Mouse (Mus musculus) thymus, postnatal 36 days (tissue): ENCODE results near the gene Ccdc18.
"Not testable (repeated sequence)": the region's sequence is repeated elsewhere in the genome, so short reads cannot be mapped to it uniquely, and the experiment has no call there.

Source experiments
- DNase-seq, 2 experiments: peaks; one replicate each; pipeline ENCODE4 v3.0.0; 2022; ENCODE audit warnings: mixed read lengths in 2 of 2

The Ccdc18 gene

GRCm38 (mm10) chr5:108132441-108133243 is at the start of gene Ccdc18, which contains the start of gene Tmed5:
TSS of gene Ccdc18 (plus strand) at chr5:108132875.
TSS of gene Tmed5 (minus strand) at chr5:108132620.
- DNase-seq: peak; percentile 97 to 98

GRCm38 (mm10) chr5:108085440-108085839 is 47.2 kb upstream of the Ccdc18 start:
- no peak for DNase-seq

DNA sequence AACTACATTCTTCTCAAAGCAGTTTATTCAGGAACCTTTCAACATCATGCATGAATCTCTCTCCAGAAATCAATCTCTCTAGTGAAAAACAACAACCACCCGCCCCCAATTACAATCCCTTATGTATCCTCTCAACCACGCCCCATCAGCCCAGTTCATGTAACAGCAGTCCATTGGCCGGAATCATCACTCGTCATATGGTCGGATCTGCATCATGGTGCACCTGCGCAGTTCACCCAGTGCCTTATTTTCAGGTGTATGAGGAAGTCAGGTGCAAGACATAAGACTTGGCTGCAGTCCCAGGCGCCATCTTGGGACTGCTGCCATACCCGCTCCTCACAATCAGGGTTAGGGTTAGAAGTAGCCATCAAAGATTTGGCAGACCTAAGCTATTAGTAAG is 39.9 kb upstream of the Ccdc18 start:
- not testable (repeated sequence) for DNase-seq

DNA sequence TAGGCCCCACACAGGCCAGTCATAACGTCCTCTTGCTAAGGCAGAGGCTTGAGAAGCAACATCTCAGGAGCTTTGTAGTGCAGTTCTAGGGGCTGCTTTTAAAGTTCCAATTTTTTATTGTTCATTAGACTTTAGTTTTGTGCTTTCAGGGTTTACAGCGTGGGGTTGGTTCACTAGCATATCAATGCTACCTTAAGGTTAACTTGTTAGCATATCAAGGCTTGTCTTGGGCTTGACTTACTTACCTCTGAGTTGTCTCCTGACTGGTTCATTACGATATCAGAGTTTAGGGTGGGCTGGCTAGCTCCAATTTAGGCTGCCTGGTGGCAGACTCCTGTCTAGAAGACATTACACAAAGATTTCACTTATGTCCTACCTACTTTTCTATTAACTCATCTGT is 35.0 kb upstream of the Ccdc18 start:
- DNase-seq: no peak

DNA sequence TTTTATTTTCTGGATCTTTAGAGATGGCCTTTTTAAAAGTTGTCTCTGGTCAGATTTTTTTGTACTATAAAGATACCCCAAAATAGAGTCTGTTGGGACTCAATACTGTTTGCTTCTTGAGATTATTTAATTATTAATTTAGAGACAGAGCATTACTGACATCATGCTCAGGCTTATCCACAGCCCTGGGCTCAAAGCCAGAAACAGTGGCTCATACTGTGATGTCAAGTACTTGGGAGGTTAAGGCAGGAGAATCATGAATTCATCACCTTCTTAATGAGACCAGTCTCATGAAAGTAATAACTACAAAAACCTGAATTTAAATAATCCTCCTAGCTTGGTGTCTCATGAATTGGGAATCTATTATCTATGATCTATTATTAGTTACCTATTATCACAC is 32.5 kb upstream of the Ccdc18 start:
- DNase-seq: no peak

DNA sequence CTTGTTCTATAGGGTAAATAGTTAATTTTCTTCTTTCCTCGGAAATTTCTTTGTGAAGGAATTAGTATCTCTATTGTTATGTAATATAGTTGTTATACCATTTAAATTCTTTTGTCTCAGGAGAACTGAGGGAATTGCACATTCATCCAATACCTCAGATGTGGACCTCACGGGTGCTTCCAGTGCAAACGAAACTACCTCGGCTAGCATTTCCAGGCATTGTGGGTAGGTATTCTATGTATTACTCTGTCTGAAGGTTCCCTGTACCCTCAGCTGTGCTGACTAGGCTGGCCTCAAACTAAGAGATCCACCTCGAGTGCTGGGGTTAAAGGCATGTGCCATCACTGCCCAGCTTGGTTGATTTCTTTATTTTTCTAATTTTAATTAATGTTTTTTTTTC is 28.4 kb upstream of the Ccdc18 start:
- no peak for DNase-seq

GRCm38 (mm10) chr5:108109346-108109745 is 23.3 kb upstream of the Ccdc18 start:
- DNase-seq: no peak

DNA sequence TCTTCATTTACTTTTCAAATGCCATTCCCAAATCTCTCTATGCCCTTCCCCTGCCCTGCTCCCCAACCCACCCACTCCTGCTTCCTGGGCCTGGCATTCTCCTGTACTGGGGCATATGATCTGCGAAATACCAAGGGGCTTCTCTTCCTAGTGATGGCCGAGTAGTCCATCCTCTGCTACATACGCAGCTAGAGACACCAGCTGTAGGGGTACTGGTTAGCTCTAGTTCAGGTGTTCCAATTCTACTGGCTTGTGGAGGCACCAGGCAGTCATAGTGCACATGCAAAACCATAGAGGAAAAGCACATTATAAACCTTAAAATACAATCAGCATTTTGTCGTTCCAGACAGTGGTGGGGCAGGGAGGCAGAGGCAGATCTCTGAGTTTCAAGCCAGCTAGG is 15.0 kb upstream of the Ccdc18 start:
- DNase-seq: no peak

- no peak for DNase-seq
Observed at GRCm38 (mm10) chr5:108120221-108120900, 12.3 kb upstream of the Ccdc18 start.

DNA sequence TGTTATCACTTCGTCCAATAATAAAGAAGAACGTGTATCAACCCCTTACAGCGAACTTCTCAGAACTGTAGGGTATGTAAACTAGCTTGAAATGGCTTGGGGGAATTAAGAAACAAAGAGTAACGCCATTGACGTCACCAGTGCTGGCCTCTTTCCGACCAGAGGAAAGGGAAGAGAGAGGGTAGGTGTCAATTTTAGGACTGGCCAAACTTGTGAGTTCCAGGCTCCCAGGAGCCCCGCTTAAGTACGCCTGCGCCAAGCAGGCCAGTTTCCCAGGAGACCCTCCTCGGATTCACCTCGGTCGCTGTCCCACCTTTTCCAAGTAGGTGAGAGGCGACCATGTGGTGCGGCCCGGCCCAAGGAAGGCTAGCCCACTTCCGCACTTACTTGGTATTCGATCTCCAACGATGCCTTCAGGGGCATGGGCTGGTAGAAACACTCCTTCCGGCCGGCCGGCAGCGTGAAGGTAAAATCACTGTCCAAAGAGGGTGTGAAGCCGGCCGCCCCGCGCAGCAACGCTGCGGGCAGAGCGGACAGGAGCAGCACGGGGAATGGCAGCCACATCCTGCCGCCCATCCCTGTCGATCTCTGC is 730 bp upstream of the Ccdc18 start:
- DNase-seq: no peak

DNA sequence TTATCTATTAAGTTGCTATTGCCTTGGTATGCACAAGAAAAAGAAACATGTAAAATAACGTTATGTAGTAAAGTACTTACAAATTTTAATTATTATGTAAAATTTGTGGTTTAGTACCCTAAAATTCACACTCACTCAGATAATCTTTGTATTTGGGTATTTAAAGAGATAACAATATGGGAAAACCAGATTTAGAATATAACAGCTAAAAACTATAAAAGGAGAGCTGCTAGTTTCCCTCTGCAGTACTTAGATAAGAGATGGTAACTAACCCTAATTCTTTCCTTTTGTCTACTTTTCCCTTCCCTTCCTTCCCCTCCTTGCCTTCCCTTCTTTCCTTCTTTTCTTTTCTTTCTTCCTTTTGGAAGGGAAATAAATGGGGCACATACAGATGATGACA is 19.9 kb downstream of the Ccdc18 start:
- no peak for DNase-seq

DNA sequence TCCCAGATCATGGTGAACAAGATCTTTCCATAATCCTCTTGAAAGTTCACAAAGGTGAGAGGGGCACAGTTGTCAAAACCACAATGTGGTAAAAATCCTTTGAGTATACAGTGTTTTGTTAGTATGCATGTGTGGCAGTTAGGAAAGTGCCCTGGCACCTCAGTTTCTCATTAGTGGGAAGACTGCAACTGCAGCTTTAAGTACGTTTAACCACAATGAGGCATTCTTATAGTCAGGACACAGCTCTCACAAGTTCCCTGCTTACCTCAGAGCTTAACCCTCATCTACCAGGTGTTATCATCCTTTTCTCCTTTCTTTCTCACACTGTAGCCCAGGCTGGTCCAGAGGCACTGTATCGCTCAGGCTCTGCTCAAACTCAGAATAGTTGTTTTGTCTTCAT is 28.1 kb downstream of the Ccdc18 start:
- no peak for DNase-seq

DNA sequence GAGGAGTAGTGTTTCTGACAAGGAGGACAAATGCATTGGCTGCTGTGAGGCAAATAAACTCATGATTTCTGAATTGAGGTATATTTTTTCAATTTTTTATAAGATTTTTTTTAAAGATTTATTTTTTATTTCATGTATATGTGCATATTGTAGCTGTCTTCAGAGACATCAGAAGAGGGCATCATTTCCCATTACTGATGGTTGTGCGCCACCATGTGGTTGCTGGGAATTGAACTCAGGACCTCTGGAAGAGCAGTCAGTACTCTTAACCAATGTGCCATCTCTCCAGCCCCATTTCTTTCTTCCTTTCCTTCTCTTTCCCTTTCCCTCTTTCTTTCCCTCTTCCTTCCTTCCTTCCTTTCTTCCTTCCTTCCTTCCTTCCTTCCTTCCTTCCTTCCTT is 31.0 kb downstream of the Ccdc18 start:
- DNase-seq: peak; percentile 71 to 75

DNA sequence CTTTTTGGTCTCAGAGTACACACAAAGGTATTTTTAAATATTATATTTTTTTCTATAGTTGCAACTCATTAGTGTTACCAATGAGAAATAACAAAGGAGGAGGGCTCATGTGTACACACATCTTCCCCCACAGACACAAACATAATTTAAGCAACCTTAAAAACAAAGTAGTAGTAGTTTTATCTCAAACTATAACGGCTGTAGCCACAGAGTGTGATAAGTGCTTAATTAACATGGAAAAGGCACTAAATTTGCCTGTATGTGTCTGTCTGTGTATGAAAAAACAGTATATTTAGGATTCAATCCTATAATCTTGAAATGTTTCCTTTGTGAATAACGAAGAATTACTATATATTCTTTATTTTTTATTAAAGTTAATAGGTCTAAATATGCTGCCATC is 51.4 kb downstream of the Ccdc18 start:
- no peak for DNase-seq

DNA sequence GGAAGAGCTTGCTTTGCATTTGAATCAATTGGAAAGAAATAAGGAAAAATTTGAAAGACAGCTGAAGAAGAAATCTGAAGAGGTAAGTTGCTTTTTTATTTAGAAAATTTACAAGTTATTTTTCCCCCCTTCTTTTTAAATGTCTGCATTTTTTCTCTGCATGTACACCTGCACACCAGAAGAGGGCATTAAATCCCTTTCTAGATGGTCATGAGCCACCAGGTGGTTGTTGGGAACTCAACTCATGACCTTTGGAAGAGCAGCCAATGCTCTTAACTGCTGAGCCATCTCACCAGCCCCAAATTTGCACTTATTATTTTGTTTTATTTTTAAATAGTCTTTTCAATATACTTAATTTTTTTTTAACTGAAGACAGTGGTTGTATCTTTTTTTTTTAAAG is 56.3 kb downstream of the Ccdc18 start:
- no peak for DNase-seq

GRCm38 (mm10) chr5:108206008-108206407 is 73.3 kb downstream of the Ccdc18 start:
- DNase-seq: no peak

DNA sequence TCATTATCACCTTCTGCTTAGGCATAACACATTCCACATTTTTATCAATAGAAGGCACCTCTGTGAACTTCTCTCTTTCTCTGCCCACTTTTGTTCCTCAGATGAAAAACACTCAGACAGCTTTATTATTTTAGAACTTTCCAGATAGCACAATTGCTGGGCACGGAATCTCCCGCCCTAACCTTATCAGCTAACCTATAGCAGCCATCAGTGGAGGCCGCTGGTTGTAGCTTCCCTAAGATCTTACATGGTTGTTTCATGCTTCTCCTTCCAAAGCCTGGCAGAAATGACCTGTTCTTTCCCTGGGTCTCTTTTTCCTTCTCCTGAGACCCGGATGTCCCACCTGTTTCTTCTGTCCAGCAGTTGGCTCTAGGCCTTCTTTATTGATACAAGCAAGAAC is 78.8 kb downstream of the Ccdc18 start:
- no peak for DNase-seq

DNA sequence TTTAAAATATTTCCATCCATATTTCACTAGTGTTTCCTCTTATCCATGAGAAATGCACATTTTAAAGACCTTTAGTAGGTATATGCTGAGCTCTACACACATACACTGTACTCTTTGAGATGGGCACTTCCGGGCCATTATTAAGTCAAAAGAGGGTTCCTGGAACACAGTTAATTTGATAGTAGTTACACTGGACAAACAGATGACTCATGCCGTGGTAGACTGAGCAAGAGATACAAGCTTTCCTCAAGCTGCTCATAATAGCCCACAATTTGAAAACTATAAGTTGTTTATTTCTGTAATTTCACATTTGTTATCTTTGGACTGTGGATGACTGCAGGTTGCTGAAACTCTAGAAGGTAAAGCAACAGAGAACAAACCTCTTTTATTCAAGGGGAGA is 82.3 kb downstream of the Ccdc18 start:
- DNase-seq: no peak

DNA sequence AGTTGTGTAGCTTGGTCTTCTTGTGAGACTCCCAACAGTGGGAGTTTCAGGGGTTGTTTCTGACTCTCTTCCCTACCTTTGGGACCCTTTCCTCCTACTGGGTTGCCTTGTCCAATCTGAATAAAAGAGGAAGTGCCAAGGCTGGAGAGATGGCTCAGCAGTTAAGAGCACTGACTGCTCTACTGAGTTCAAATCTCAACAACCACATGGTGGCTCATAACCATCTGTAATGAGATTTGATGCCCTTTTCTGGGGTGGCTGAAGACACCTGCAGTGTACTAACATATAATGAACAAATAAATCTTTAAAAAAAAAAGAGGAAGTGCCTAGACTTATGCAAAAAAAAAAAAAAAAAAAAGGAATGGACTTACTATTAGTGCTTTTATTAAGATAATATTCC is 91.4 kb downstream of the Ccdc18 start:
- no peak for DNase-seq

GRCm38 (mm10) chr5:108226159-108226558 is 93.5 kb downstream of the Ccdc18 start:
- DNase-seq: no peak

DNA sequence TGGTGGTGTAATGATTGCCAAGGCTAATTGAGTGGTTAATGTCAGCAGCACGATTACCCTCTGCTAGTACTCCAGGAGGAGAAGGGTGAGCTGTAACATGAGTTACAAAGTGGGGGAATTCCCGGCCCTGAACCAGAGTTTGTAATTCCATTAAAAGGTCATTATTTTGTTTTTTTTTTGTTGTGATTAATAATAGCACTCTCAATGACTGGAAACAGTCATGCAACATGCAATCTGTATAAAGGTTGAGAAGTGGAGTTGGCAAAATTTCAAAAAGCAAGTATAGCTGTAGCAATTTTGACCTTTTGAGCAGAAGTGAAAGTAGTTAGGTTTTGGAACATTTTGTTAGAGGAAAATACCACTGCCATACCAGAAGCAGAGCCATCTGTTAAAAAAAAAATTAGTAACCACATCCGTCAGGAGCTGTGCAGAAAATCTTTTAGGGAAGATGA is 113.7 kb downstream of the Ccdc18 start:
- no peak for DNase-seq

DNA sequence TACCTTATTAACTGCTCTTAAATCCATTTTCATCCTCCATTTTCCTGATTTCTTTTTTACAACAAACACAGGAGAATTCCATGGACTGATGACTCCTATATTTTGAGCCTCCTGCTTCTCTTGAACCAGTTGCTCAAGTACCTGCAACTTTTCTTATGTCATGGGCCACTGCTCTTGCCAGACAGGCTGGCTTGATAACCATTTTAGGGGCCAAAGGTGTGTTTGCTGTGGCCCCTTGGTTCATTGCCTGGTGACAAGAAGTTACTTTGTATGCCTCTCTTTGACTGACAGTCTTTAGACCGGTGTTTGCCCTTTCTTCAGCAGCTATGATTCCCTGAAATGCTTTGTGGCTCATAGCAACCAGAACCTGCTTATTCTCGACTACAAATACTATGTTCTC is 117.4 kb downstream of the Ccdc18 start:
- no peak for DNase-seq

DNA sequence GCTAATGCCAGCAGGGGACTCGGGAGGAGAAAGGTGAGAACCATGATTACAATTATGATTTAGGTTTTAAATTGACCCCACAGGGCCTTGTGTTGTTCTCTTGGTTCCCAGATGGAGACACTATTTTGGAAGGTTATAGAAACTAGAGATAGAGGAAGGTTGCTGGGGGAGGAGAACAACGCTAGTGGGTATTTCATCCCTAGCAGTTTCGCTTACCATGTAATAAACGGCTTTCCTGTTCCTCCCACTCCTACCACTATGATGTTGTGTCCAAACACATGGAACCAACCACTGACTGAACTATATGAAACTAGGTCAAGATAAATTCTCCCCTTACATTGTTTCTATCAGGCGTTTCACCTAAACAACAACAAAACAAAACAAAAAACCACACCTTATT is 122.6 kb downstream of the Ccdc18 start:
- no peak for DNase-seq

DNA sequence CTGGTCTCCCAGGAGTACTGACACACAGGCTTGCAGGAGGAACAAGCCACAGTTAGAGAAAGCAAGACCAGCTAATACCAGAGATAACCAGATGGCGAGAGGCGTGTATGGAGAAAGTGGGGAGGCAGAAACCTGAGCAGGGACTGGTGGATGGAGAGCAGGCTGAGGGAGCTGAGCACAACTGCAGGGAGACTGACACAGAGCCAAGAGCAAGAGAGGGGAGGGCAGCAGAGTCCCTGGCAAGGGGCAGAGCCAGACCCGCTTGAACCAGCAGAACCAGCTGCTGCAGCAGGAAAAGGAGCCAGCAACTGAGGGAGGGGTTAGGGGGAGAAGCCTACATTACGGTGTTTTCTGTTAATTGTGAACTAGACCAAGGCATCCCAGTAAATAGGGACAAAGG is 130.0 kb downstream of the Ccdc18 start:
- DNase-seq: no peak
